Comparison of ENCODE assay signal across 8 mouse cellular contexts in the genomic region with DNA sequence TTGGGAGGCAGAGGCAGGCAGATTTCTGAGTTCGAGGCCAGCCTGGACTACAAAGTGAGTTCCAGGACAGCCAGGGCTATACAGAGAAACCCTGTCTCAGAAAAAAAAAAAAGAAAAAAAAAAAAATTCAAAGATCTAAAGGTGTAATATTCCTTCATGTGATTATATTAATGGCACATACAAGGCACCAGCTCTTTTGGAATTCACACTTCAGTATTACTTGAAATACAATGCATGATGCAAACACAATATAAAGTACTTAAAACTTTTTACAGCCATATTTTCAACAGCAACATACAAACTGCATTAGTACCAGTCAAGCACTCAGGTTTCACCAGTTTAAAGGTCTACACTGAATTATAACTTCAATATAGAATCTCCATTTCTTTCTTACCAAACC. TPM values are rescaled to one million over a fixed set of nuclear protein-coding genes. Genes with fewer than 3 reads are reported as not detected.
DNase-seq lines count a peak whose midpoint lies in the region; ATAC-seq and TF ChIP-seq lines count a peak whose summit lies in the region.

No protein-coding gene starts in this region.

- peaks cover 5% of the 10 kb centered on the region; the same call in 1 of the 2 replicates for H3K4me1 ChIP-seq in kidney, embryonic 14.5 days (ENCODE audit: control insufficient read depth, insufficient read depth, low read length)
- peaks cover 20% of the 10 kb centered on the region; the same call in 1 of the 2 replicates for H3K4me1 ChIP-seq in embryonic facial prominence, embryonic 13.5 days
- peaks cover 9% of the 10 kb centered on the region; the same call in 1 of the 2 replicates for H3K4me1 ChIP-seq in intestine, embryonic 15.5 days (replicated peaks)
- peaks cover 6% of the 10 kb centered on the region; the same call in 1 of the 2 replicates for H3K4me1 ChIP-seq in midbrain, postnatal 0 days (ENCODE audit: insufficient read depth, low read length)

- H3K4me3 ChIP-seq in kidney, embryonic 14.5 days (ENCODE audit: low read length) = peak overlapping the region; percentile 91
- H3K4me3 ChIP-seq in embryonic facial prominence, embryonic 13.5 days = peak overlapping the region; percentile 84
- no peak overlapping the region for H3K4me3 ChIP-seq in intestine, embryonic 15.5 days (replicated peaks)
- H3K4me3 ChIP-seq in midbrain, postnatal 0 days (ENCODE audit: low read depth, low read length) = peak overlapping the region; percentile 91; the same call in 1 of the 2 replicates

- H3K27me3 ChIP-seq in kidney, embryonic 14.5 days (ENCODE audit: control insufficient read depth, insufficient read depth, low read length) = no peaks in the 10 kb centered on the region
- H3K27me3 ChIP-seq in embryonic facial prominence, embryonic 13.5 days = no peaks in the 10 kb centered on the region
- H3K27me3 ChIP-seq in intestine, embryonic 15.5 days (replicated peaks) = no peaks in the 10 kb centered on the region
- no peaks in the 10 kb centered on the region for H3K27me3 ChIP-seq in midbrain, postnatal 0 days (ENCODE audit: insufficient read depth, low read length)

- peak overlapping the region; percentile 97 for H3K9ac ChIP-seq in kidney, embryonic 14.5 days (ENCODE audit: low read depth, low read length)
- peak overlapping the region; percentile 97; the same call in 1 of the 2 replicates for H3K9ac ChIP-seq in embryonic facial prominence, embryonic 13.5 days
- H3K9ac ChIP-seq in intestine, embryonic 15.5 days = no peak overlapping the region
- no peak overlapping the region for H3K9ac ChIP-seq in midbrain, postnatal 0 days (replicated peaks; ENCODE audit: low read length, poor library complexity, severe bottlenecking)

- no peak for DNase-seq in kidney, postnatal 36 days
- DNase-seq in midbrain, postnatal 0 days (ENCODE audit: low spot score) = no peak
- no peak for DNase-seq in cerebellum, postnatal 10 days
- no peak for DNase-seq in right cerebral cortex, postnatal 25 days
- no peak for DNase-seq in adrenal gland, adult (ENCODE audit: inconsistent age in 2 of 2, low spot score in 1 of 2)

- H3K36me3 ChIP-seq in kidney, embryonic 14.5 days (ENCODE audit: control insufficient read depth, insufficient read depth, low read length) = peaks cover 12% of the 10 kb centered on the region
- peaks cover 17% of the 10 kb centered on the region; the same call in 1 of the 2 replicates for H3K36me3 ChIP-seq in embryonic facial prominence, embryonic 13.5 days
- no peaks in the 10 kb centered on the region for H3K36me3 ChIP-seq in intestine, embryonic 15.5 days
- no peaks in the 10 kb centered on the region for H3K36me3 ChIP-seq in midbrain, postnatal 0 days (ENCODE audit: insufficient read depth, low read length)

- no peaks in the 10 kb centered on the region for H3K9me3 ChIP-seq in kidney, embryonic 14.5 days (ENCODE audit: control insufficient read depth, low read length)
- H3K9me3 ChIP-seq in embryonic facial prominence, embryonic 13.5 days = no peaks in the 10 kb centered on the region
- no peaks in the 10 kb centered on the region for H3K9me3 ChIP-seq in intestine, embryonic 15.5 days
- H3K9me3 ChIP-seq in midbrain, postnatal 0 days (ENCODE audit: low read length) = no peaks in the 10 kb centered on the region

- no peak for ATAC-seq in kidney, embryonic 14.5 days (ENCODE audit: low FRiP score, low TSS enrichment)
- ATAC-seq in embryonic facial prominence, embryonic 13.5 days (ENCODE audit: insufficient number of reproducible peaks, insufficient read depth, low FRiP score, low TSS enrichment, low read depth) = no peak
- ATAC-seq in intestine, embryonic 15.5 days = no peak
- ATAC-seq in midbrain, postnatal 0 days (ENCODE audit: low FRiP score) = no peak

- 94% methylated on average over 1 of the region's 1 CpGs for WGBS in kidney, embryonic 14.5 days
- WGBS in embryonic facial prominence, embryonic 13.5 days = 97% methylated on average over 1 of the region's 1 CpGs
- WGBS in intestine, embryonic 15.5 days = 96% methylated on average over 1 of the region's 1 CpGs
- 95% methylated on average over 1 of the region's 1 CpGs for WGBS in midbrain, postnatal 0 days

- no peak overlapping the region for H3K27ac ChIP-seq in kidney, embryonic 14.5 days (ENCODE audit: low read depth, low read length)
- H3K27ac ChIP-seq in embryonic facial prominence, embryonic 13.5 days = no peak overlapping the region
- no peak overlapping the region for H3K27ac ChIP-seq in intestine, embryonic 15.5 days
- H3K27ac ChIP-seq in midbrain, postnatal 0 days (ENCODE audit: low read depth, low read length) = no peak overlapping the region

- H3K4me2 ChIP-seq in kidney, embryonic 14.5 days (replicated peaks; ENCODE audit: low read depth, low read length) = peak overlapping the region; percentile 56
- H3K4me2 ChIP-seq in embryonic facial prominence, embryonic 13.5 days = peak overlapping the region; percentile 74
- H3K4me2 ChIP-seq in intestine, embryonic 15.5 days (replicated peaks) = peak overlapping the region; percentile 76
- H3K4me2 ChIP-seq in midbrain, postnatal 0 days (ENCODE audit: low read depth, low read length, poor library complexity, severe bottlenecking) = peak overlapping the region; percentile 78

- no peak for TF ChIP-seq CTCF in midbrain, postnatal 0 days (IDR thresholded peaks at IDR 0.05)

RNA-seq across cellular contexts. Expression of a gene that starts 2.4 kb away (rescaled TPM):
- polyA plus RNA-seq in kidney, embryonic 14.5 days (2014; fragmentation: Nextera tagmentation; extraction: Ambion mirVana) = 107 TPM in 2 replicates
- 86.3 and 96.1 TPM in 2 replicates for polyA plus RNA-seq in embryonic facial prominence, embryonic 13.5 days (2015; fragmentation: Nextera tagmentation; extraction: Ambion mirVana)
- polyA plus RNA-seq in intestine, embryonic 15.5 days (2015; fragmentation: Nextera tagmentation; extraction: Ambion mirVana) = 41.8 and 55.7 TPM in 2 replicates
- total RNA-seq in midbrain, postnatal 0 days (2014; rRNA removed) = 89.7 and 119 TPM in 2 replicates
- polyA plus RNA-seq in midbrain, postnatal 0 days (2015; fragmentation: Nextera tagmentation; extraction: Ambion mirVana) = 64.9 and 72.2 TPM in 2 replicates

Comparison
In these comparisons a context has a peak if more than half of its experiments do, and no peak if none do; other contexts are left out.
1. H3K9ac ChIP-seq: peak in kidney, embryonic 14.5 days (single experiment) and embryonic facial prominence, embryonic 13.5 days (single experiment); none in intestine, embryonic 15.5 days (single experiment) and midbrain, postnatal 0 days (single experiment).
2. Peak in every context shown above with its lines, with median percentiles within 50 percentile points of each other: H3K4me2 ChIP-seq.